Mouse (Mus musculus): ENCODE results near the gene Cd99l2.
"Not testable (repeated sequence)": the region's sequence is repeated elsewhere in the genome, so short reads cannot be mapped to it uniquely, and the experiment has no call there.

Cd99l2 gene

GRCm38 (mm10) chrX:71492634-71493278 lies at the start of gene Cd99l2:
TSS of gene Cd99l2 (minus strand) at chrX:71492849.
- CTCF ChIA-PET, result no interaction called here

DNA sequence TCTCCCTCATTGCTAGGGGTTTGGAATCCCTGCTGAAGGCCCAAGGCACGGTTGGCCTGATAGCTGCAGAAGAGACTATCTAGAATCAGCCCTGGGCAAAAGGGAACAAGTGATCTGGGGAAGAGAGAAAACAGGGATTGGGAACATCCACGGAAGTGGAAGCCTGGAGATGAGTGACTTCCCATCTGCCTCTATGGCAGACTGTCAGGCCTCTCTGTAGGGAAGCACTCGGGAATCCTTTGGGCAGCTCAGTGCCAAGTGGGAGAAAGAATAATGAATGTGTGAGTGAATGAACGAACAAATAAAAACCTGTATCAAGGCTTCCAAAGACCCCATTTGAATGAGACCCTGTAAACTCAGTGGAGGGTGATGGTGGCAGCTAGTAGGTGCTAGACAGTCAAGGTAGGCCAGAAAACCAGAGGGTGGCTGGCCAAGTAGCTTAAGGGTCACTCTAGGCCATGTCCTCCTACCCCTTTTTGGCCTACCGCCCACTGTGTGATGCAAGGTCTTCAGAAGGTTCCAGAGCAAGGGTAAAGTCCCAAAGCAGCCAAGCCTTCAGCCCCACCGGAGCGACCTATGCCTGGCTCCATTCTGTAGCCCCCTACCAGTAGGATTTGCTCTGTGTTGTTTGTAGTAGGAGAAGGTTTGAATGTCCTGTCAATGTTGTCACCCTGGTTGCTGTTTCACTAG lies 48.3 kb upstream of the Cd99l2 start:
- CTCF ChIA-PET, result no interaction called here

- CTCF ChIA-PET, result no interaction called here
Measured at GRCm38 (mm10) chrX:71537791-71538190, 45.1 kb upstream of the Cd99l2 start.

DNA sequence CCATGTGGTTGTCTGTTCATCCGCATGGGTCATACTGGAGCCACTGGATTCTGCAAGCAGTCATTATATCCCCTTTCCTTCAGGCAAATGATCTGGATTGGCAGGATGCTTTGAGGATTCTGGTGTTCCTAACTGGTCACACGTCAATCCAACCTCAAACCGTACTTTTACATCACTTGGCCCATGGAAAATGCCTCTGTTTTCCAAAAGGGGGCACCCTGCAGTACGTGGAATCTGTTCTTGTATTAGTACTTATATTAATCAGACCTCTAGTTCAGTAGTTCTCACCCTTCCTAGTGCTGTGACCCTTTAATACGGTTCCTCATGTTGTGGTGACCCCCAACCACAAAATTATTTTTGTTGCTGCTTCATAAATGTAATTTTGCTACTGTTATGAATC lies 41.5 kb upstream of the Cd99l2 start:
- CTCF ChIA-PET, result no interaction called here

GRCm38 (mm10) chrX:71532635-71533034 lies 40.0 kb upstream of the Cd99l2 start:
- CTCF ChIA-PET, result no interaction called here

DNA sequence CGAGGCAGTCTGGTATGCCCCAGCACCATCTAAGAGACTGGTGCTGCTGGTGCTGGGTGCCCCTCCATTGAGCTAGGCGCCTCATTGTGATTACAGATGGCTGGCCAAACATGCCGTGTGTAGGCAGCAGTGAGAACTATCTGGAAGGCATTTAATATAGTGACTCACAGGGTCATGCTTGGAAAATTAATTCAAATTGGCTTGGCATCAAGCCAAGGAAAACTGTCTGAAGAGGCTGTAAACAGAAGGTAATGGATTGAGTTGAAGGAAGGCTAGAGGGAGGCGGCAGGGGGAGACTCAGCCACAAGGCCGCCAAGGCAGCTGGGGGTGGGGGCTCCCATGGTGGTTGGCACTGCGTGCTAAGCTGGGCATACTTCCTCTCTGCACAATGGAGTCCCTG lies 36.0 kb upstream of the Cd99l2 start:
- CTCF ChIA-PET, result no interaction called here

DNA sequence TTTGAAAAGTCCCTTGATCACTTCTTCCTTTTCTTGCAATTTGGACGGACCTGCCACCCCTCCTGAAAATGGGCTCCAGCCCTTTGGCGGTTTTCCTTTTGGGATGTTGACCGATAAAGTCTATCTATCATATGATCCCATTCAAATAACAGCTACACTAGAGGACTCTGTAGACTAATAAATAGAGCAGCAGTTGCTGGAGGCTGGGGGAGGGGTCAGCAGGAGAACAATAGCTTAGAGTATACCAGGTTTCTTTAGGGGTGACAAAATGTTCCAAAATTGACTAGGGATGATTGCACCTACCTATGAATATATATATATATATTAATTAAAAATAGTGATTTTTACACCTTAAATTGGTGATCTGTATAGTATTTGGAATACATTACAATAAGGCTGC lies 35.5 kb upstream of the Cd99l2 start:
- CTCF ChIA-PET, result no interaction called here

- CTCF ChIA-PET, result no interaction called here
Measured at GRCm38 (mm10) chrX:71527461-71527860, 34.8 kb upstream of the Cd99l2 start.

DNA sequence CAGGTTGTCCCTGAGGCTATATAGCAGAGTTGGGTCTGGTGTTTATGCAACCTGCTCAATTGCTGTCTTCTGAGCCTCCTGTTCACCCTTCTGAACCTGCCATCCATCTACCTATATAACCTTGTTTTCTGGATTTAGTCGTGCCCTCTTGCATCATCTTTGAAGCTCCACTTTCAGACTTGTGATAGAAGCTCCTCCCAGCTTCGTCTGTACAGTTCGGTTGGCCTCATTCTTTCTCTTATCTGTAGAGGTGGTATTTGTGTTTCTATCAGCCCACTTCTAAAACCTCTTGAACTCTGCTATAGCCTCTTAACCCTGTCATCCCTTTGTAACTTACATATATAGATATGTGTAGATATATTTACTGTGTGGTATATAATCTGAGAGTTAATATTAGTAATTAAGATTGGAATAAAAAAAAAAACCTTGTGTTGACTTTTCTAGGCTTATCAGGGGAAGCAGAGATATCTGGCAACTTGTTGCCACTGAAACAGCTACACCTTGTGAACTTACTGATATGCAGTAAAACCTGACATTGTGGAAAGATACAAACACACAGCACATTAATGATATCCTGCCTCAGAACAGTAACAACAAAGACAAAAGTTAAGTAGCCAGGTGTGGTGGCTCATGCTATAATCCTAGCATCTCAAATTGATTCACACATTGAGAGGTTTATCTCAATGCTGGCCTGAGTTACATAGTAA lies 33.1 kb upstream of the Cd99l2 start:
- CTCF ChIA-PET, result no interaction called here

- CTCF ChIA-PET, result no interaction called here
Measured at GRCm38 (mm10) chrX:71524310-71524709, 31.7 kb upstream of the Cd99l2 start.

- CTCF ChIA-PET, result no interaction called here
Measured at GRCm38 (mm10) chrX:71522889-71523288, 30.2 kb upstream of the Cd99l2 start.

GRCm38 (mm10) chrX:71519252-71519651 lies 26.6 kb upstream of the Cd99l2 start:
- CTCF ChIA-PET, result no interaction called here

DNA sequence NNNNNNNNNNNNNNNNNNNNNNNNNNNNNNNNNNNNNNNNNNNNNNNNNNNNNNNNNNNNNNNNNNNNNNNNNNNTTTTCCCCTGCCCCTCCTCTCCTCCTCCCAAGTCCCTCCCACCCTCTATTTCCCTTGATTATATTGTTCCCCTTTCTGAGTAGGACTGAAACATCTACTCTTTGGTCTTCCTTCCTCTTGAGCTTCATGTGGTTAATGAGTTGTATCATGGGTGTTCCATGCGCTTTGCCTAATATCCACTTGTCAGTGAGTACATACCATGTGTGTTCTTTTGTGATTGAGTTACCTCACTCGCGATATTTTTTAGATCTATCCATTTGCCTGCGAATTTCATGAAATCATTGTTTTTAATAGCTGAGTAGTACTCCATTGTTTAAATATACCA lies 13.9 kb upstream of the Cd99l2 start:
- CTCF ChIA-PET, result not testable (repeated sequence)

GRCm38 (mm10) chrX:71493279-71493656 lies 619 bp upstream of the Cd99l2 start:
- CTCF ChIA-PET, result no interaction called here

DNA sequence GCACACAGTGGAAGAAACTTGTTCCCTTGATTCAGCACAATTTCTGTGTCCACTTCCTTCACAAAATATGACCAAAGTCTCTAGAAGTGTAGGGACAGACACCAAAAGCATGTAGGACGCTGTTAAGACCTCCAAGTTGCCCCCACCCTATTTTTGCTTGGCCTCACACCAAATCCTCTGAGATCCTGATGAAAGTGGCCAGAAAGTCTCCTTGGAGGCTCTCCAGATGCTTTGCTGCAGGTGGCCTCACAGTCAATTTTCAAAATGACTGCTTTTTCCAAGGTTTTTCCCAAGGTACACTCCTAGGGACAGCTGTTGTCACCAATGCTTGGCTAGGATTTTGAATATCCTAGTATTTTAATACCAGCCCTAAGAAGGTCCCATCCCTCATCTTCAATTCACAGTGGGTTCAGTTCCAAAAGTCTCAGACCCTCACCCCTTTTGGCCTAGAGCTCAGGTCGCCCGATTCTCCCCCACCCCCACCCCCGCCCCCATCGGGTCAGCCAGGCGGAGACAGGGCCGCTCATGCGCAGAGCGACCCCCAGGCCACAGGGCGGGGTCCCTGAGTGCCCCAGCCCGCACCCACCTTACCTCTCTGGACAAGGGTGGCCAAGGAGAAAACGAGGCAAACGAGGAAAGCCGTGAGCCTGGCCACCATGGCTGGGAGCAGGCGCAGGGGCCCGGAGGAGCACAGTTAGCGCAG lies 567 bp downstream of the Cd99l2 start:
- CTCF ChIA-PET, result no interaction called here

DNA sequence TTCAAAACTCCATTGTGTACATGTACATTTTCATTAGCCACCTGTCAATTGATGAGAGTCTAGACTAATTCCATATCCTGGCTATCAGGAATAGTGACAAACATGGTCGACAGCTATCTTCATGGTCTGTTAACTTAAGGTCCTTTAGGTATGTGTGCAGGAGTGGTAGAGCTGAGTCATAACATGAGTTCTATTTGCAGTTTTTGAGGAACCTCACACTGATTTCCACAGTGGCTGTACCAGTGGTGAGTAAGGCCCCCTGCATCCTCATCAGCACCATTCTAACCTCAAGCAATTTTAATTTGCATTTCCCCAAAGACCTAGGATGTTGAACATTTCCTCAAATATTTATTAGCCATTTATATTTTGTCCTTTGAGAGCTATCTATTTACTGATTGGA lies 3.3 kb downstream of the Cd99l2 start:
- CTCF ChIA-PET, result no interaction called here

DNA sequence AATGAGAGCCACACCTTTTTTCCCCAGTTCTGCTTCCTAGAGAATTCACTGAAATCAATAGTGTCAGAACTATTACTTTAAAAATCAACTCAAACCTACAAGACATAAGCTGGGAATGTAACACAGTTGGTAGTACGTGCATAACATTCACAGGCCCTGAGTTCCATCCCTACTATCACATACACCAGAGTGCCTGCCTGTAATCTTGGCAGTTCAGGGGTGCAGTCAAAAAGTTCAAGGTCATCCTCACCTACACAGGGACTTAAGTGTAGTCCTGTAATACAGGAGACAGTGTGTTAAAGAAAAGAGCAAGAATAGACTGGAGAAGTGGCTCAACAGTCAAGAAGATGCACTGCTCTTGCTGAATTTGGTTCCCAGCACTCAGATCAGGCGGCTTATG lies 10.4 kb downstream of the Cd99l2 start:
- CTCF ChIA-PET, result no interaction called here

DNA sequence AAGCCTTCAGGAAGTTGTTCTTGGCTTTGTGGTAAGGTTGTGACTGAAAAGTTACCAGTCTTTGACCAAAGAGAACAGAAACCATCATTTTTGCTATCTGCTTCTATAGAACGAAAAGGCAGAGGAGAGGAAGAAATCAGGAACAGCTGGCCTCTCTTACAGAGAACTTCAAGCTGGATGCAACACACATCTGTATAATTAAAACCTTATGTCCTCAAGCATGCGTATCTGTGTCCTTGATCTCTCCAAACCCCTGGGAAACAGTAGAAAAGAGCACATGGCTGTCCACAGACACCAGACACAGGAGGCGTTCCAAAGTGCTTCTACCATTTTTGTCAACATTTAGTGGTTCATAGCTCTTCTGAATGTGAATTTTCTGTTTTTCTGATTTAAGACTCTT lies 16.7 kb downstream of the Cd99l2 start:
- CTCF ChIA-PET, result no interaction called here

DNA sequence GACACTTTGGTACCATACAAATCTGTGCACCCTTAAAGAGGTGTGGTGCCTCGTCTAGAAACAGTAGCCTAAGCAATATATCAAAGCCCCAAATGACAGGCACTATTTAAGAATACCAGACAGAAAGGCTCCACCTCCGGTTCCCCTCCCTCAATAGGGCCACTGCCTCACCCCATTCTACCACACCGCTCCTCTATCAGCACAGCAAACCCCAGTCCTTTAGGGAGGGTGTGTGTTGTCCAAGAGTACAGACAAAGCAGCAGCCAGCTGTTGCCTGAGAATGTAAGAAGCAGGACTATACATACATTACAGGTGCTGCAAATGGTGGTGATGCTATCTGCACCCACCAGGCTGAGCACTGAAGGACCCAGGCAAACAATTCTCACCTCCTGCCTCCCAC lies 17.2 kb downstream of the Cd99l2 start:
- CTCF ChIA-PET, result no interaction called here

- CTCF ChIA-PET, result no interaction called here
Measured at GRCm38 (mm10) chrX:71475084-71475483, 17.6 kb downstream of the Cd99l2 start.

DNA sequence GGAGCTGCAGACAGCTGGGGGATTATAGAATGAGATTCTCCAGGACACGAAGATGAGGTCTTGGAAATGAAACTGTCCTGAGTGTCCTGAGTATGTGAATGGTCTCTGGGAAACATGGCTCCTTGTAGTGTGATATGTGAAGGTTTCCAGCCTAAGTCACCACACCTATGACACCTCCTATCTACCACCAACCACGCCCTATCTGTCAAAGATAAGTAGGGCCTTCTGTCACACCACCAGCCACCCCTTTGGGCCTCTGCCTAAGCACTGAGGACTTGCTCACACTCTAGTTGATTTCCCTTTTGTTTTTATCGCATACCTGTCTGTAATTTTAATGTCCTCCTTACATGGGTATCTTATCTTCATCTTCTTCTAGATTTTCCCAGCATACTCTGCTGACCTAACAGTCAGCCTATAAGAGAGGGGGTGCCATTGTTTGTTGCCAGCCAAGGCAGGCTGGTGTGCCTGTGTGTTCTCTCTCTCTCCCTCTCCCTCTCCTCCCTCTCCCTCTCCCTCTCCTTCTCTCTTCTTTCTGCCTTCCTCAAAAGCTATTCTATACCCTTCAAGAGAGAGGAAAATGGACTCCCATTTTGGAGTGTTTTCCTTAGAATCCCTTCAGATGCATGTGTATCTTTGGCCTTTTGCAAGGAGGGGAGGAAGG lies 18.2 kb downstream of the Cd99l2 start:
- CTCF ChIA-PET, result no interaction called here

- CTCF ChIA-PET, result no interaction called here
Measured at GRCm38 (mm10) chrX:71468639-71469295, 23.9 kb downstream of the Cd99l2 start.

Data from spleen, embryonic (tissue).